Mouse (Mus musculus) heart, embryonic 11.5 days (tissue): ENCODE data around the gene Ttc16. TPM values are rescaled to one million over a fixed set of nuclear protein-coding genes. Genes with fewer than 3 reads are reported as not detected.

Experiments
- ATAC-seq: fragments of 200-750 bp; cut with Nextera tagmentation; replicated peaks from 2 replicates; pipeline ENCODE4 v1.8.0; 2017; ENCODE audit warnings: moderate library complexity; ENCODE audit not compliant: insufficient number of reproducible peaks, low FRiP score, low TSS enrichment
- H3K27ac ChIP-seq: fragments of 300-500 bp; sonication (generic); 2 replicates; pipeline ENCODE4 v1.5.1; 2014; ENCODE audit warnings: mild to moderate bottlenecking, low read depth, low read length
- H3K27me3 ChIP-seq: fragments of 300-500 bp; sonication (generic); 2 replicates; pipeline ENCODE4 v1.6.1; 2014; ENCODE audit warnings: mild to moderate bottlenecking, low read length, mixed read lengths; ENCODE audit not compliant: control insufficient read depth, insufficient read depth
- H3K36me3 ChIP-seq: fragments of 300-500 bp; sonication (generic); 2 replicates; pipeline ENCODE4 v1.6.1; 2014; ENCODE audit warnings: mild to moderate bottlenecking, low read length, moderate library complexity, mixed read lengths; ENCODE audit not compliant: control insufficient read depth, insufficient read depth
- H3K4me1 ChIP-seq: fragments of 300-500 bp; sonication (generic); 2 replicates; pipeline ENCODE4 v1.6.1; 2014; ENCODE audit warnings: low read length; ENCODE audit not compliant: control insufficient read depth, insufficient read depth
- H3K4me2 ChIP-seq: fragments of 300-500 bp; sonication (generic); 2 replicates; pipeline ENCODE4 v1.6.1; 2014; ENCODE audit warnings: mild to moderate bottlenecking, moderate library complexity
- H3K4me3 ChIP-seq: fragments of 300-500 bp; sonication (generic); 2 replicates; pipeline ENCODE4 v1.5.1; 2014; ENCODE audit warnings: low read depth, low read length
- H3K9ac ChIP-seq: fragments of 300-500 bp; sonication (generic); 2 replicates; pipeline ENCODE4 v1.6.1; 2014; ENCODE audit warnings: mild to moderate bottlenecking, low read depth, low read length, moderate library complexity
- H3K9me3 ChIP-seq: fragments of 300-500 bp; sonication (generic); replicated peaks from 2 replicates; pipeline ENCODE4 v1.6.1; 2016; ENCODE audit warnings: low read length; ENCODE audit not compliant: control insufficient read depth
- WGBS: fragments of 180-500 bp; shearing (Covaris S2); extraction: QIAGEN DNeasy Blood & Tissue Kit; methylation state at CpG from one replicate; pipeline ENCODE4 v1.1.7; 2014; ENCODE audit not compliant: insufficient replicate concordance; 5-methylcytosine and 5-hydroxymethylcytosine counted together
- polyA plus RNA-seq: library from polyadenylated mRNA; unstranded; fragments of >200 nt; fragmentation: Nextera tagmentation; extraction: Ambion mirVana; gene quantifications from 2 replicates; pipeline ENCODE4 v1.2.1, GENCODE M21; 2014

Ttc16 gene
- polyA plus RNA-seq, 1 experiment from 2014 or later, result 0.27 TPM

DNA sequence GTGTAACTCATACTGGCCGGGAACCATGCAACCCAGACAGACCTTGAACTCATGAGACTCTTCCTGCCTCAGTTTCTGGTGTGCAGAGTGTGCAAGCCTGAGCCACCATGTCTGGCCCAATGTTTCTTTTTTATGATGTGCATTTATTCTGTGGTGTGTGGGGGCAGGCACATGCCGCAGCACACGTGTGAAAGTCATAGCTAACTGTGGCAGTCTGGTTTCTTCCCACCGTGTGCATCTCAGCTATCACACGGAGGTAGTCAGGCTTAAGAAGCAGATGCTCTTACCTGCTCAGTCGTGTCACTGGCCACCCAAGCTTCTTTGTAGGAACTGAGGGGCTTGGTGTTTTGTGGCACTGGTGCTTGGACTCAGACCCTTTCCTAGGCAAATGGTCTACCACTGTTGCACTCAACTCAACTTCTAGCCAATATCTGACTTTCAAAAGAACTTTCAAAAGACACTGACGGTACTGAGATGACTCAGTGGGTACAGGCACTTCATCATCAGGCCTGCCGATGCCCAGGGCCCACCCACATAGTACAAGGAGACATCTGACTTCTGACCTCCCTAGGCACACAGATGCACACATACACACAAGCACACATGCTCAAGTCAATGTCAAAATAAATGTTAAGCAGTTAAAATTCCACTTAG is 2.7 kb downstream of the Ttc16 start:
- 76% methylated on average over 8 of the region's 8 CpGs for WGBS
- ATAC-seq, result no peak

DNA sequence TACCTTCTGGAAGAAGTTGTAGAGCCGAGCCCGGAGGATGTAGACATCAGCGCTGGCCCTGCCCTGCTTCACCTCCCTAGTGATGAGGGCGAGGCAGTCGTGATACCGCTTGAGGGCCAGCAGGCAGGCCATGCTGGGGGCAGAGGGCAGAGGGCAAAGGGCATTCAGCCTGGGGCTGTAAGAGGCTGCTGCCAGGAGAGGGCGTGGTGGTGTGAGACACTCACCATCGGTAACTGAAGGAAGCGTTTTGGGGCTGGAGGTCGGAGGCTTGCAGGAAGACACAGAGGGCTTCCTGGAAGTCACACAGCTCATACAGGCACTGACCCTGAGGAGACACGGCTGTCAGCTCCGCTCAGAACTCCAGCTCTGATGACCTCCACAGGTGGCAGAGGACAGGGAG is 3.5 kb downstream of the Ttc16 start:
- Histone ChIP-seq H3K4me3 (no peak overlapping the region), H3K4me1 (peaks cover 11% of the 10 kb centered on the region), H3K36me3 (no peaks in the 10 kb centered on the region), H3K27ac (no peak overlapping the region), H3K9ac (no peak overlapping the region), H3K4me2 (no peak overlapping the region), H3K9me3 (no peaks in the 10 kb centered on the region), H3K27me3 (no peaks in the 10 kb centered on the region; the same call in 1 of the 2 replicates)
- 27% methylated on average over 12 of the region's 12 CpGs for WGBS
- no peak for ATAC-seq

More for the DNA sequence above, 2.7 kb downstream of the Ttc16 start:
- H3K4me1 ChIP-seq, result peaks cover 11% of the 10 kb centered on the region
- H3K4me2 ChIP-seq, result no peak overlapping the region
- H3K27me3 ChIP-seq, result no peaks in the 10 kb centered on the region; the same call in 1 of the 2 replicates
- H3K36me3 ChIP-seq, result no peaks in the 10 kb centered on the region
- no peak overlapping the region for H3K9ac ChIP-seq
- no peaks in the 10 kb centered on the region for H3K9me3 ChIP-seq
- H3K4me3 ChIP-seq, result no peak overlapping the region
- H3K27ac ChIP-seq, result no peak overlapping the region

DNA sequence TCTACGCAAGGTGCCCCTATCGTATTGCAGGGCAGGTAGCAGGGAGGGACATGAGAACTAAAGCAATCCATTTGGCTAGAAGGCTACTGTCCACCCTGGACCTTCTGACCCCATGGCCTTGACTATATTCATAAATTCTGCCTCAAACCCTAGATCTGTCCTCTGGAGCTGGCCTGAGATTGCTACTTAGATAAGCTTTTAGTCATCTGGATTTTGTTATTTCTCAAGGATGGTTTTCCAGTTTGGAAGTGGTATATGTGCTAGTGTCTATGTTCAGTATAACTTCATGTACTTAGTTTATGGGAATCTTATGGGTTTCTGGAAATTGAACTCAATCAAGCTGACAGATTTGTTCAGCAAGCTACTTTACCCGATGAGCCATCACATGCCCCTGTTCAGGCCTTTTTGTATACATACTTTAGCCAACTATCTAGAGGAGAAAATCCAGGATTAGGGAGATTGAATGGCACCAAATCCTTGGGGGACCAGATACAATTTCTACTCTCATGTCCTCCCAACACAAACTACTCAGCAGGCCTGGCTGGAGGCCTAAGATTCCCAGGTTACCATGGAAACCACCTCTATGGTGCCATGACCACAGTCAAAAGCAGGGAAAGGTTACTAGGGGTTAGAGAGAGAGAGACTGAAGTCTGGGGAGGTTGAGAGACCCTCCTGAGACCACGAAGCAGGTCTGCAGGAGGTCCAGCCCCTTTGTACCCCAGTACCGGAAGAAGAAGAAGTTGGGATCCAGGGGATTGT is 5.9 kb downstream of the Ttc16 start:
- H3K9ac ChIP-seq, result no peak overlapping the region
- ATAC-seq, result no peak
- H3K27ac ChIP-seq, result no peak overlapping the region
- no peak overlapping the region for H3K4me3 ChIP-seq
- H3K27me3 ChIP-seq, result no peaks in the 10 kb centered on the region; the same call in 1 of the 2 replicates
- WGBS, result 78% methylated on average over 5 of the region's 5 CpGs
- H3K4me1 ChIP-seq, result peaks cover 5% of the 10 kb centered on the region; the same call in 1 of the 2 replicates
- H3K36me3 ChIP-seq, result no peaks in the 10 kb centered on the region
- H3K4me2 ChIP-seq, result no peak overlapping the region
- no peaks in the 10 kb centered on the region for H3K9me3 ChIP-seq

DNA sequence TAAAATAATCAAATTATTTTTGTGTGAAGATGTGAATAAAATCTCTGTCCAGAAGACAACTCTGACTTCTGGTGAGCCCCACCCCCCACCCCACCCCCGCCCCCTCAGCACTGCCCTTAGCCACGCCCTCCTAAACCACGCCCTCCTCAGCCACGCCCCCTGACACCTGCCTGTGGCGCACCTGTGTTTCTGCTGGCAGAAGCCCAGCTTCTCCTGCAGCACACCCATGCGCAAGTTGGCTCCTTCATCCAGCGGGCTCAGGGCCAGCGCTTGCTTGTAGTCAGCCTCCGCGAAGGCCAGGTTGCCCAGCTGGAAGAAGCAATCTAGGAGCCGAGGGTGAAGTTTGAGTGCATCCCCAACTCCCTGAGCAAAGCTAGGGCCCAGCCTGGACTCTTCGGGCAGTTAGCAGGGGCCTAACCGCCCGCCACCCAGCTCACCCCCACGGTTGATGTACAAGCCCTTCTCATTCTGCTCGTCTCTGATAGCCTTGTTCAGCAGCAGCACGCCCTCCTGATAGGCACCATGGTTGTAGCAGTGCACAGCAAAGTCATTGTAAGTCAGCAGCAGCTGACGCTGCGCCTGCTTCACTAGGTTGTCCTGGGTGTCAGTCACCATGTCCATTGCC is 6.7 kb downstream of the Ttc16 start:
- no peaks in the 10 kb centered on the region; the same call in 1 of the 2 replicates for H3K27me3 ChIP-seq
- H3K36me3 ChIP-seq, result no peaks in the 10 kb centered on the region
- no peaks in the 10 kb centered on the region for H3K9me3 ChIP-seq
- no peak overlapping the region for H3K27ac ChIP-seq
- no peak overlapping the region for H3K4me3 ChIP-seq
- peaks cover 5% of the 10 kb centered on the region; the same call in 1 of the 2 replicates for H3K4me1 ChIP-seq
- 43% methylated on average over 19 of the region's 19 CpGs for WGBS
- no peak overlapping the region for H3K4me2 ChIP-seq
- H3K9ac ChIP-seq, result no peak overlapping the region
- ATAC-seq, result no peak

DNA sequence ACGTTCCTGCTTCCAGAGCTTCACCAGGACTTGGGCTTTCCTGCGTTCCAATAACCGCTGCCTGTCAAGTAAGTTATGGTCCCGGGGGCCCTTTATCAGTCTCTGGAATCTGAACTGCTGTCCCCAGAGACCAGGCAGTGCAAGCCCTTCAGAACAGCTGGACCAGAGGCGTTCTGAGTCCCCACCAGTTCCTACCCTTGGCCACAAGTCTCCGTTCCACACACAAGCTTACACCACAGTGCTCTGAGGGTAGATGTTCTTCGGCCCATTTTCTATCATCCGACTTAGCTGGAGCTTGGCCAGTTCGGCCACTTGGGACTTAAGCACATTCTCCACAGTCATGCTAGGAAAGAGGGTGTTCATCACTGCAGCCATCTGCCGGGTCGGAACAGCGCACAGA is 8.2 kb downstream of the Ttc16 start:
- H3K4me3 ChIP-seq, result no peak overlapping the region
- H3K36me3 ChIP-seq, result no peaks in the 10 kb centered on the region
- peaks cover 5% of the 10 kb centered on the region; the same call in 1 of the 2 replicates for H3K4me1 ChIP-seq
- H3K4me2 ChIP-seq, result no peak overlapping the region
- no peaks in the 10 kb centered on the region for H3K9me3 ChIP-seq
- WGBS, result 77% methylated on average over 12 of the region's 12 CpGs
- no peak overlapping the region for H3K27ac ChIP-seq
- no peaks in the 10 kb centered on the region for H3K27me3 ChIP-seq
- no peak for ATAC-seq
- no peak overlapping the region for H3K9ac ChIP-seq

DNA sequence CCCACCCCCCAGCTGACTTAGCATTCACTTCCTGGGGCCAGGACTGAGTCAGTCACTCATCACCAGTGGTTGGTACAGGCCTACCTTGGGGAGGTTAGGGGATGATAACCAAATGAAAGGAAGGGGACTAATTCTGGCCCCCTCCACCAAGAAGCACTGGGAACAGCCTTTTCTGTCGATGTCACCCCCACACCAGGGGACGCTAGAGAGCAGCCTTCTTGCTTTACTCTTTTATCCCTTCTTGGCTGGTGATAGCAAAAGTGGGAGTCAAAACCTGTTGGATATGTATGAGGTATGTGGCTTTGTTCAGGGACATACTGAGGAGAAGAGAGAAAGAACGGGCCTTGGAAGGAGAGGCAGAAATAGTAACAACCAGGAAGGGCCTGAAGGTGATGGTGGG is 12.1 kb downstream of the Ttc16 start:
- H3K27me3 ChIP-seq, result no peaks in the 10 kb centered on the region
- H3K9me3 ChIP-seq, result no peaks in the 10 kb centered on the region
- no peak overlapping the region for H3K4me3 ChIP-seq
- no peak overlapping the region for H3K4me2 ChIP-seq
- H3K4me1 ChIP-seq, result 0 out of 2 replicates have a peak, but pooled peaks cover 2% of the 10 kb centered on the region
- no peak overlapping the region for H3K27ac ChIP-seq
- no peak overlapping the region for H3K9ac ChIP-seq
- WGBS, result 73% methylated on average over 3 of the region's 3 CpGs
- ATAC-seq, result no peak
- H3K36me3 ChIP-seq, result peaks cover 12% of the 10 kb centered on the region; the same call in 1 of the 2 replicates

DNA sequence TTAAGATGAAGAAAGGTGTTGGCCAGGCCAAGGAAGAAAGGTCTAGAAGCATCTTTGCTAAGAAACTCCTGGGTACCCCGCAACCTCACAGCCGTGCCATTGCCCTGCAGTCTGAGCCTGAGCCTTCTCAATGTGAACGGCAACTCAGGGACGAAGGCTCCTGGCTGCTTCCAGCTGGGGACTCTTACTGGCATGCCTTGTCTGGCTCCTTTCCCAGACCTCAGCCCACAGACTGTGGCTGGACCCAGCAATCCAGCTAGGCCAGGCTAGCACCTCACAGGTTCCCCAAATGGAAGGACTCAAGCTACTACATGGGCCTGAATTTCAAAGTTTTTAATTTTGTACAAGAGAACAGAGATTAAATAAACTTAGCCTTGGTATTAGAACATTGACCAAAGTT is 13.6 kb downstream of the Ttc16 start:
- Histone ChIP-seq H3K4me2 (no peak overlapping the region), H3K27ac (no peak overlapping the region), H3K4me3 (no peak overlapping the region), H3K4me1 (0 out of 2 replicates have a peak, but pooled peaks cover 2% of the 10 kb centered on the region), H3K9me3 (no peaks in the 10 kb centered on the region), H3K9ac (no peak overlapping the region), H3K36me3 (peaks cover 12% of the 10 kb centered on the region; the same call in 1 of the 2 replicates), H3K27me3 (no peaks in the 10 kb centered on the region)
- 88% methylated on average over 4 of the region's 4 CpGs for whole genome bisulfite sequencing
- ATAC-seq, result no peak

DNA sequence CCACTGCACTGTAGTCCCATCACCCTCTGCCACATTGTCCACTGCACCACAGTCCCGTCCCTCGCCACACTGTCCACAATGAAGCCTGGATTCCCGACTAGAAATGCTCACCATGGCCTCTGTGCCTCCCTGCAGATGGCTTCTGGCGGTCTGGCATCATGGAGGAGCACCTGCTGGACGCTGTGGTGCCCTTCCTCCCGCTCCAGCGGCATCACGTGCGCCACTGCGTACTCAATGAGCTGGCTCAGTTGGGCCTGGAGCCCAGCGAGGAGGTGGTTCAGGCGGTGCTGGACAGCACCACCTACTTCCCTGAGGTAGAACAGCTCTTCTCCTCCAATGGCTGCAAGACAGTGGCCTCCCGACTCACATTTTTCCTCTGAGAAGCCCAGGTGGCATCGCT is 14.1 kb downstream of the Ttc16 start:
- Histone ChIP-seq H3K36me3 (peaks cover 12% of the 10 kb centered on the region; the same call in 1 of the 2 replicates), H3K27me3 (no peaks in the 10 kb centered on the region), H3K27ac (no peak overlapping the region), H3K9me3 (no peaks in the 10 kb centered on the region), H3K4me2 (no peak overlapping the region), H3K4me1 (0 out of 2 replicates have a peak, but pooled peaks cover 2% of the 10 kb centered on the region), H3K9ac (no peak overlapping the region), H3K4me3 (no peak overlapping the region)
- 85% methylated on average over 14 of the region's 14 CpGs for WGBS
- ATAC-seq, result no peak
